Mouse (Mus musculus): Measurements from ENCODE around the gene Edn1.

Gene Edn1

DNA sequence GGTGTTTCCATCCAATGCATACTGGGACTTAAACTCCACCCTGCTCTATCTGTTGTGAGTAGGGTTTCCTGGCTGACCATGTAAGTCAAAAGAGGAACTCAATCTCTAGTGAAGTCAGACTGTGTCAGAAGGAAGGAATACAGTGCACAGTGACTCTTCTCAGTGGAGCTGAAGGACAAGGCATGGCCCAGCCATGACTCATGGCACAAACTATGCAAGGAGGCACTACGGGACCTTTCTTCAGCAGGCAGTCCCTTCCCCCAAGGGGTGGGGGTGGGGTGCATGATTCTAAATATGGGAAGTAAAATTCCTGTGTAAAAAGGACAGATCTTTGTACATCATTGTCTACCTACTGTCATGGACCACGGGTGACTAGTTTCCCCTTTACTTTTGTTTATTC, 27.3 kb downstream of the Edn1 start:
- DNase-seq, result no peak

- no peak for DNase-seq
Observed at GRCm38 (mm10) chr13:42331104-42331503, 29.8 kb downstream of the Edn1 start.

DNA sequence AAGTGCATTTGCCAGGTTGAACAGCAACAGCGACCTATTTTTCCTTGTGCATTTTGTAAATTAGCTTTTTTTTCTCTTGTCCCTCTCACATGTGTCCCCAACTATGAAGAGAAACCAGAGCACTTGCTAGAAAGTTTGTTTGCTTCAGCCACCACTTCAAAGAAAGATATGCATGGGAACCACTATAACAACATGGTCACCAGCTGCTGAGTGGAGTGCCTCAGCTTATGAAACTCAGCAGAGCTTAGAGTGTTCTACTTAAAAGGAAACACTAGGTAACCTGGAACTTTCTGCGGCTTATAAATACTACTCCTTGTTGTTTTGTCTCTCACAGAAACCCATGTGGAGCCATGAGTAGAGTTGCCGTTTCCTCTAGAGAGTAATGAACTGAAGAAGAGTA, 33.7 kb downstream of the Edn1 start:
- DNase-seq, result no peak

DNA sequence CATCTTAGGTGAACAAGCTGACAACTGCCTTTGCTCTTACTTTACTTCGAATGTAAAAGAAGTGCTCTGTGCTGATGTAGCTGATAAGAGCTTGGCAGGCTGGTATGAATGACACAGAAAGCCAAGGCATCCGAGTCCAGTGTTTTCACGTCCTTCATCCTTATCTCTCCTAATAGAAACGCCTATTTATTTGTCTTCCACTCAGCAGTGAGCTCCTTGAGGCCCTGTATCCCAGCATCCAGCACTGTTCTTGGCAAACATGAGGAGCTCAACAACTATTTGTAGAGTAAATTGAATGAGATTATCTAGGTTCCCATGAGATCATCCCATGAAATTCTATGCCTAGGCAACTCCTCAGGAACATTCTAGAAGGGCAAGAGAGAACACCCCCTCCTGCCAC, 35.1 kb downstream of the Edn1 start:
- DNase-seq, result no peak

DNA sequence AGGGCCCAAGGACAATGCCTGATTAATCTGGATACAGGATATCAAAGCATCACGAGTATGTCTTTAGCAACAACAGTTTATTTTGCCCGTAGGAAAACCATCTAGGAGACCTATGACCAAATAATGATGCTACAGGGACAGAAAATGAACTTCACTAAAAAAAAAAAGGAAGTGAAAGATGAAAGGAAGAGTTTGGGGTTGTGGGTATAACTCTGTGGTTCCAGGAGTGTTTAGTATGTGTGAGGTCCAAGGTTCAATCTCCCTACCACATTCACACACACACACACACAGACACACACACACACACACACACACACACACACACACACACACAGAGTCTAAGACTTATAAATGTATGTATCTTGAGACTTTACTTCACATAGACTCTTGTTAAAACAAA, 35.8 kb downstream of the Edn1 start:
- no peak for DNase-seq

- no peak for DNase-seq
Observed at GRCm38 (mm10) chr13:42339466-42339865, 38.2 kb downstream of the Edn1 start.

DNA sequence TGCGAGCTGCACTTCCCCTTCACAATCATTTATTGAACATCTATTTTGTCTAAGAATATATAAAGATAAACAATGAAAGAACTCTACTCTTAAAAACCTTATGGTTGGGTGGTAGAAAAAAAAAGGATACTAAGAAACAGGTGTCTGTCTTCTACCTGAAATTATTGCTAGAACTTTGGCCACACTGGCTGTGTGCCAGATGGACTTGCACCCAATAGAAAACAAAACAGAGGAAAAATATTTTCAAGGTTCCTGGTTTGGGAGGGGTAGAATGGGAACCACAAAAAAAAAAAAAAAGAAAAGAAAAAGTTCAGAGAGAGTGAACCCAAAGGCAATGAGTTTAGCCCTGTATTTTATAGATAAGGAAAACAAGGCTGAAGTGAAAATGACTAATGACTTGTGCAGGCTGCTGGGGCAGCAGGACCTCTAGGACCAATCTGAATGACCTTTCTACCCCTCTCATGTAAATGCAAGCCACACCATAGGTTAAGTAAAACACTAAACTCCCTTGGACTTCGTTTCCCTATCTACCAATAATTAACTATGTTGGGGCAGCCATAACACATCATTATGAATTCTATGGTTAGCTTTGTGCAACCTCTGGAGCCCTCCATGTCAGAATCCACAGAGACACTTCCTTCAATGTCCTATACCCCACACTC, 40.7 kb downstream of the Edn1 start:
- DNase-seq, result no peak

GRCm38 (mm10) chr13:42345439-42345838, 44.2 kb downstream of the Edn1 start:
- DNase-seq, result no peak

DNA sequence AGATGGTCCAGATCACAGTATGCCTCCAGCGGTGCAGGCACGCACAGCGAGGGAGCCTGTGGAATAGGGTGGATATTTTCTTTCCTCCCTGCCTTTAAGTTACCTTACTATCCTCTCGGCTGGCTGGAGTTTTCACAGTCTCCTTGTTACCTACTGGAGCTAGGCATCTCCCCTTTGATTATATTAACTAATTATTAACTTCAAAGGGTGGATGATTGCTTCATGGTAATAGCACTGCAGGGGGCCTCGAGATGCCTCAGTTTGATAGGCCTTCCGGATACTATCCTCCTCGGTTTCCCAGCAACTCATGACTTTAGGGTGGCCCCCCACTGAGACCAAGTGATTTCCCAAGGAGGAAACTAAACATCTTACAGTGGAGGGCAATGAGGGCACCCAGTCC, 45.1 kb downstream of the Edn1 start:
- DNase-seq, result no peak

DNA sequence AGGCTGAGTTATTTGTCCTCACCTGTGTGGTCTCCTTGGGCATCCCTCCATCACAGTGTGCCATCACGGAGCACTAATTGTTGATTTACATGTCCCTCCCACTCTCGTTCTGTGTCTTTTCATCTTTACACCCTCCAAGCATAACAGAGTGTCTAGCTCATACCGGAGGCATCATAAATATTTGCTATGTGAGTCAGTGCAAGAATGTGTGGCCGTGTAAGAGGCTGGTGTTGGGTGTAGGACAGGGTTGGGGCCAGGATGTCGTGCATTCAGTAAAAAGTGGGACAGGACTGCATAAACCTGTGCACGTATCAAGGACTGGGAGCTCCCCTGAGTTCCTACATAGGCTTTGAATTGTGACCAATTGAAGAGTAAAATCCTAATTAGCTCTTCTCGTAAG, 50.4 kb downstream of the Edn1 start:
- no peak for DNase-seq

All from spleen, adult 18-20 months (tissue).